Mouse (Mus musculus): ENCODE data around the gene Sertad1. TPM values are rescaled to one million over a fixed set of nuclear protein-coding genes. Genes with fewer than 3 reads are reported as not detected.

Gene Sertad1
- polyA plus RNA-seq, 1 experiment = 23.0 TPM

Other genes starting within 250 kb of the Sertad1 start
- gene Numbl, start 228.5 kb upstream of the Sertad1 start, polyA plus RNA-seq (2012; rRNA removed) = 20.4 and 22.4 TPM in 2 replicates
- 199 and 260 TPM in 2 replicates for gene Ltbp4, start 149.2 kb upstream of the Sertad1 start, polyA plus RNA-seq (2012; rRNA removed)
- gene Shkbp1, start 130.9 kb upstream of the Sertad1 start, polyA plus RNA-seq (2012; rRNA removed) = 50.8 and 57.4 TPM in 2 replicates
- 0.33 TPM in 1 of 2 replicates, not detected in the other for gene Gm20479, start 129.5 kb upstream of the Sertad1 start, polyA plus RNA-seq (2012; rRNA removed)
- gene Sptbn4, start 39.2 kb upstream of the Sertad1 start, polyA plus RNA-seq (2012; rRNA removed) = 0.23 and 0.32 TPM in 2 replicates
- gene Blvrb, start 38.9 kb upstream of the Sertad1 start, polyA plus RNA-seq (2012; rRNA removed) = 95.5 and 103 TPM in 2 replicates
- 9.6 and 10.0 TPM in 2 replicates for gene Sertad3, start 13.1 kb upstream of the Sertad1 start, polyA plus RNA-seq (2012; rRNA removed)
- 2.0 TPM in 2 replicates for gene Prx, start 12.4 kb downstream of the Sertad1 start, polyA plus RNA-seq (2012; rRNA removed)
- 1.2 and 1.3 TPM in 2 replicates for gene Hipk4, start 36.4 kb downstream of the Sertad1 start, polyA plus RNA-seq (2012; rRNA removed)
- 159 and 188 TPM in 2 replicates for gene Pld3, start 66.3 kb downstream of the Sertad1 start, polyA plus RNA-seq (2012; rRNA removed)
- 17.0 and 17.7 TPM in 2 replicates for gene 2310022A10Rik, start 66.3 kb downstream of the Sertad1 start, polyA plus RNA-seq (2012; rRNA removed)
- 143 and 174 TPM in 2 replicates for gene Akt2, start 104.6 kb downstream of the Sertad1 start, polyA plus RNA-seq (2012; rRNA removed)
- gene Ttc9b, start 167.0 kb downstream of the Sertad1 start, polyA plus RNA-seq (2012; rRNA removed) = not detected in 2 replicates
- 20.1 and 22.1 TPM in 2 replicates for gene Map3k10, start 187.7 kb downstream of the Sertad1 start, polyA plus RNA-seq (2012; rRNA removed)
- 0.51 and 0.85 TPM in 2 replicates for gene Zfp607b, start 202.4 kb downstream of the Sertad1 start, polyA plus RNA-seq (2012; rRNA removed)
- 3.3 and 3.4 TPM in 2 replicates for gene Zfp60, start 244.5 kb downstream of the Sertad1 start, polyA plus RNA-seq (2012; rRNA removed)